Mouse (Mus musculus) midbrain, embryonic 16.5 days (tissue): ENCODE measurements around the gene Hist1h4c. TPM values are rescaled to one million over a fixed set of nuclear protein-coding genes. Genes with fewer than 3 reads are reported as not detected.
"Not testable (repeated sequence)": the region's sequence is repeated elsewhere in the genome, so short reads cannot be mapped to it uniquely, and the experiment has no call there.

Experiments used
- ATAC-seq: fragments of 200-750 bp; cut with Nextera tagmentation; 2 replicates; pipeline ENCODE4 v1.8.0; 2017; ENCODE audit warnings: moderate TSS enrichment
- H3K27ac ChIP-seq: fragments of 300-500 bp; sonication (generic); 2 replicates; pipeline ENCODE4 v1.5.1; 2014; ENCODE audit warnings: mild to moderate bottlenecking, low read length, mixed read lengths
- H3K27me3 ChIP-seq: fragments of 300-500 bp; sonication (generic); 2 replicates; pipeline ENCODE4 v1.6.1; 2014; ENCODE audit warnings: low read depth, low read length, mixed read lengths; ENCODE audit not compliant: control insufficient read depth, insufficient read depth
- H3K36me3 ChIP-seq: fragments of 300-500 bp; sonication (generic); 2 replicates; pipeline ENCODE4 v1.6.1; 2014; ENCODE audit warnings: mild to moderate bottlenecking, low read length, moderate library complexity, mixed read lengths; ENCODE audit not compliant: control insufficient read depth, insufficient read depth
- H3K4me1 ChIP-seq: fragments of 300-500 bp; sonication (generic); 2 replicates; pipeline ENCODE4 v1.6.1; 2014; ENCODE audit warnings: mild to moderate bottlenecking, low read length, mixed read lengths; ENCODE audit not compliant: control insufficient read depth, insufficient read depth
- H3K4me2 ChIP-seq: fragments of 300-500 bp; sonication (generic); 2 replicates; pipeline ENCODE4 v1.6.1; 2014; ENCODE audit warnings: mild to moderate bottlenecking, low read length, mixed read lengths
- H3K4me3 ChIP-seq: fragments of 300-500 bp; sonication (generic); 2 replicates; pipeline ENCODE4 v1.5.1; 2014; ENCODE audit warnings: low read depth, mild to moderate bottlenecking, low read length, moderate library complexity, mixed read lengths
- H3K9ac ChIP-seq: fragments of 300-500 bp; sonication (generic); 2 replicates; pipeline ENCODE4 v1.6.1; 2014; ENCODE audit warnings: low read depth, low read length, mixed read lengths
- H3K9me3 ChIP-seq: fragments of 300-500 bp; sonication (generic); replicated peaks from 2 replicates; pipeline ENCODE4 v1.6.1; 2014; ENCODE audit warnings: mild to moderate bottlenecking, low read length, mixed read lengths; ENCODE audit not compliant: control insufficient read depth, poor library complexity, severe bottlenecking
- WGBS: fragments of 180-500 bp; shearing (Covaris S2); extraction: QIAGEN DNeasy Blood & Tissue Kit; methylation state at CpG from one replicate; pipeline ENCODE4 v1.1.7; 2014; 5-methylcytosine and 5-hydroxymethylcytosine counted together
- polyA plus RNA-seq: library from polyadenylated mRNA; unstranded; fragments of >200 nt; fragmentation: Nextera tagmentation; extraction: Ambion mirVana; gene quantifications from 2 replicates; pipeline ENCODE4 v1.2.1, GENCODE M21; 2015

Gene Hist1h4c
- polyA plus RNA-seq, 1 experiment from 2014 or later = 1.8 TPM

DNA sequence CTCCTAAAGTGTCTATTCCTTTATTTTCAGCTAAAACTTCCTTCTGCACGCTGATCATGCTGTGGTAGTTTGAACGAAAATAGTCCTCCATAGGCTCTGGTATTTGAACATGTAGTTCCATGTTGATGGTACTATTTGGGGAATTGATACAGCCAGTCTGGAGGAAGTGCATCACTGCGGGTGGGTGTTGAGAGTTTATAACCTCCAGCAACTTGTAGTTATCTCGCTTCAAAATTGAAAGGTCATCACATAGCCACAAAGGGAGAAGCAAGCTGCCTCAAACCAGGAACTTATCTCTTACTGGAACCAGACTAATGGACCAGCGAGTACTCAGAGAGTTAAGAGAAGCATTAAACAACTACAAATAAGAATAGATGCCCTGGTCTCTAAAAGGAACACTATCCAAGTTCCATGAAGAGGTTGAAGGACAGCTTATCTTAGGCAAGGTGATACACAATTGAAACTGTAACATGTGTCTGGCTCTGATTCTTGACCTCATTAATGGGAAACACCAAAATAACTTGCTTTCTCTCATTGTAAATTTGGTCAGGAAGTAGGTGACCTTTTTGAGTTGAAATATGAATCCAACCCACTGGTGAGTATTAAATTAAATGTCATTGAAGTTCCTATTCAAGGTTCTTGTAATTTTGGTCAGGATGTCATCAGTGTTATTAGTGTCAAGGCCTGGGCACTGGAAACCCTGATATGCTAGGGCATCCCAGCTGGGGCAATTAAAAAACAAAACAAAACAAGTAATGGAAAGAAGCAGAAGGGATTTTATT lies 18.2 kb upstream of the Hist1h4c start:
- H3K27ac ChIP-seq = no peak overlapping the region
- H3K4me3 ChIP-seq = no peak overlapping the region
- ATAC-seq = no peak
- no peak overlapping the region for H3K4me2 ChIP-seq
- no peaks in the 10 kb centered on the region for H3K4me1 ChIP-seq
- no peaks in the 10 kb centered on the region for H3K36me3 ChIP-seq
- no peaks in the 10 kb centered on the region for H3K9me3 ChIP-seq
- H3K9ac ChIP-seq = no peak overlapping the region
- no peaks in the 10 kb centered on the region for H3K27me3 ChIP-seq
- WGBS = 90% methylated on average over 5 of the region's 5 CpGs

DNA sequence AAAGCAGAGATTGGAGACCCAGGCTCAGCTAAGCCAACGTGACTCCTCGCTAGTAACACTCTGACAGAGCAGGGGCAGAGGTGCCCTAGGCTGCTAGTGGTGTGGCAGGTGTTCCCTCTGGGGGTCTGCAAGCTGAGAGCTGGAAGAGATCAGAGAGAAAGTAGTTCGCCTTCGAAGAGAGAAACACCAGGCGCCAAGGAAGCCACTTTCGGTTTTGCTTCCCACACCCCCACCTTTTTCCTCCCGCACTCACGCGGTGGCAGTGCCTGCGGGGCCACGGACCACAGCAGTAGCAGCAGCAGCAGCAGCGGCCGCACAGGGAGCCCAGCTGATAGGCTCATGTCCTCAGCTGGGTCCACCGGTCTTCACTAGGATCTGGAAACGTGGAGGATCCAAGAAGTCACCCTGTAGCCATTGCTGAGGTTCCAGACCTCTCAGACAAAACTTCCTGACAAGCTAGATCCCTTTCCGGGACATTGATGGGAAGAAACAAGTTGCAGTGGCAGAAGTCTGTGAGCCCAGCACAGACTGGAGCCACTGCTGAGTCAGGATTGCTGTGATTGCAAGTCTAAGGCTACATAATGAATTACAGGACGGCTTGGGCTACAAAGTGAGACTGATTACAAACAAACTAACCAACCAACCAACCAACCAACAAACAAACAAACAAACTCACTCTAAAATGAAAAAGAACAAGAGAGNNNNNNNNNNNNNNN lies 12.3 kb upstream of the Hist1h4c start, which contains the start of gene Hfe:
Hfe (minus strand) TSS at position 481 of the 716 bp plus-strand sequence.
- H3K4me2 ChIP-seq = peak within 1 kb of the TSS; percentile 63
- no peak within 1 kb of the TSS for H3K27ac ChIP-seq
- H3K36me3 ChIP-seq = no peaks in the 10 kb centered on the region
- no peak for ATAC-seq
- H3K9me3 ChIP-seq = no peaks in the 10 kb centered on the region
- peak within 1 kb of the TSS; percentile 61 for H3K9ac ChIP-seq
- no peaks in the 10 kb centered on the region for H3K27me3 ChIP-seq
- H3K4me3 ChIP-seq = peak within 1 kb of the TSS; percentile 35
- WGBS = 3% methylated on average over 17 of the region's 17 CpGs
- peaks cover 8% of the 10 kb centered on the region for H3K4me1 ChIP-seq

DNA sequence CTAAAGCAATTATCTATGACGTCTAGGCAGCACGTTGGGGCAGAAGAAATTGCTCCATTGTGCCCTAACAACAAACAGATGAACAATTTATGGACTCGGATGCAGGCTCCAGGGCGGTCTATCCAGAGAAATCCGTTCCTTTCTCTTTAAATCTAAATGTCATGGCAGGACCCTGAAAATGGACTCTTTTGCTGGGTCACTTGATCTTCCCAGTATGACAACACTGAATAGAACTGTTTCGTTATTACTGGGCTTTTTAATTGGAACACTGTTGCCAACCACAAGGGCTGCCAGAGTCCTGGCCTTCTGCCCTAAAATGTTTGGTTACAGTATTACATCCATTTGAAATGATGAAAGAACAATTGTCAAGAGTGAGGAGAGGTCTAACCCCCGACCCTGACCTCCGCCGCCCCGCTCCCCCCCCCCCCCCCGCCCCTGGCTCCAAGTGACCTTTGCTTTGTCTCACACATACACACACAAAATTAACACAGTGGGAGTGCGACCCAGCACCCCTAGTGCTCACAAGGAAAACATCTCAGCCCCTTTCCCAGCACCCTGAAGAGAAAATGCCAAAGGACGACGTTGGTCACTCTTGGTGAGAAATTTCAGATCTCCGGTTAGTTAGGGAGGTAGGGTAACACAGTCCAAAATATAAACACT lies 11.6 kb upstream of the Hist1h4c start:
- ATAC-seq = no peak
- Histone ChIP-seq H3K9me3 (no peaks in the 10 kb centered on the region), H3K36me3 (no peaks in the 10 kb centered on the region), H3K9ac (peak overlapping the region; percentile 61), H3K27ac (no peak overlapping the region), H3K27me3 (no peaks in the 10 kb centered on the region), H3K4me3 (peak overlapping the region; percentile 35), H3K4me2 (peak overlapping the region; percentile 63), H3K4me1 (peaks cover 8% of the 10 kb centered on the region)
- 31% methylated on average over 13 of the region's 15 CpGs for whole genome bisulfite sequencing

DNA sequence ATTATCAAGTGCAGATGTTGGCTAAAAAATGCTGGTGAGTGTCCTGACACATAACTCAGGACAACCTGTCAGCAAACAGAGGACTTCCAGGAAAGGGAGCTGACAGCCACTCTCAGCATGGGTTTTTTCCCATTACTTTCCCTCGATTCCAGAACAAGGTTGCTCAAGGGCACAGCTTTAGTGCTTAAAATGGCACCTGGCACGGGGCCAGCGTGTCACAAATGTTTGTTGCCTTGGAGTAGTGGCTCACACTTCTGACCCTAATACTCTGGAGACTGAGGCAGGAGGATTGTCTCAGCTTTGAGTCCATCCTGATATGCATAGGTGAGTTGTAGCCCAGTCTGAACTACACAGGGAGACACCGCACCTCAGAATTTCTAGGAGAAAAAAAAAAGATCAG lies 10.4 kb upstream of the Hist1h4c start:
- no peak for ATAC-seq

DNA sequence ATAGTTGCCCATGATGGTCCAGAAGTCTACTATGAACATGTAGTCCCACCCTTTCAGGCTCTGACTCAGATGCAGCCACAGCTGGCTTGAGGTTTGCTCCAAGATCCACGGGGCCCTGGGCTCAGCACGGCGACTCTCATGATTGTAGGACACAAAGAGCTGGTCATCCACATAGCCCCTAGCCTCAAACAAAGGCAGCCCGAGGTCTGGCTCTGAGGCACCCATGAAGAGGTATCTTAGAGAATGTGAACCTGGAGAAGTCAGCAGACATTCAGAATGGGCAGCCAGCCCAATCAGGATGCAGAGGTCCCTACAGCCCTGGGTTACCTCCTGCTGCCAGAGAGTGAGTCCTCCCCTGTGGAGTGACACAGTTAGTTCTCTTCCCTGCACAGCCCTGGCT lies 9.8 kb upstream of the Hist1h4c start:
- H3K9me3 ChIP-seq = no peaks in the 10 kb centered on the region
- no peak overlapping the region for H3K4me3 ChIP-seq
- H3K27ac ChIP-seq = no peak overlapping the region
- no peaks in the 10 kb centered on the region for H3K27me3 ChIP-seq
- H3K4me2 ChIP-seq = no peak overlapping the region
- no peaks in the 10 kb centered on the region for H3K36me3 ChIP-seq
- WGBS = 86% methylated on average over 4 of the region's 4 CpGs
- H3K9ac ChIP-seq = no peak overlapping the region
- no peak for ATAC-seq
- peaks cover 8% of the 10 kb centered on the region for H3K4me1 ChIP-seq

More for the DNA sequence above, 10.4 kb upstream of the Hist1h4c start:
- Histone ChIP-seq H3K4me3 (no peak overlapping the region), H3K27me3 (no peaks in the 10 kb centered on the region), H3K9ac (no peak overlapping the region), H3K27ac (no peak overlapping the region), H3K9me3 (no peaks in the 10 kb centered on the region), H3K4me2 (no peak overlapping the region), H3K4me1 (peaks cover 8% of the 10 kb centered on the region), H3K36me3 (no peaks in the 10 kb centered on the region)
- WGBS = 85% methylated on average over 4 of the region's 4 CpGs

DNA sequence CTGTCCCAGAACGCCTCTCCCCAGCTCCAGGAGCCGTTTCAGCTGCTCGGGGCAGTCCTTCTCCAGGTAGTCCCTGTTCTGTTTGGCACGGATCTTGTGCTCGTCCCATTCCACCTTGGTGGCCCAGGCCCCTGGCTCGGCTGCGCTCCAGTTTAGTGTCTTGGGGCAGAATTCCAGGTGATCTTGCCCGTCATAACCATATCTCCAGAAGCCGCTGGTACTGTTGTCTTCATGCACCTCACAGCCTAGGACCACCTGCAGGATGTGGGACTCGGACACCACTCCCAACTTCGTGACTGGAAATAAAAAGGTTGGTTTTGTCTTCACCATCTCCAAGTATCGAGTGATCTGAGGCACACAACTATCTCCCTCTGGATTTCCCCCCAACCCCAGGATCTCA lies 8.5 kb upstream of the Hist1h4c start:
- H3K9me3 ChIP-seq = no peaks in the 10 kb centered on the region
- WGBS = 92% methylated on average over 12 of the region's 12 CpGs
- no peak for ATAC-seq
- H3K36me3 ChIP-seq = no peaks in the 10 kb centered on the region
- H3K9ac ChIP-seq = no peak overlapping the region
- H3K4me1 ChIP-seq = peaks cover 8% of the 10 kb centered on the region
- H3K27ac ChIP-seq = no peak overlapping the region
- no peaks in the 10 kb centered on the region for H3K27me3 ChIP-seq
- no peak overlapping the region for H3K4me3 ChIP-seq
- H3K4me2 ChIP-seq = no peak overlapping the region

DNA sequence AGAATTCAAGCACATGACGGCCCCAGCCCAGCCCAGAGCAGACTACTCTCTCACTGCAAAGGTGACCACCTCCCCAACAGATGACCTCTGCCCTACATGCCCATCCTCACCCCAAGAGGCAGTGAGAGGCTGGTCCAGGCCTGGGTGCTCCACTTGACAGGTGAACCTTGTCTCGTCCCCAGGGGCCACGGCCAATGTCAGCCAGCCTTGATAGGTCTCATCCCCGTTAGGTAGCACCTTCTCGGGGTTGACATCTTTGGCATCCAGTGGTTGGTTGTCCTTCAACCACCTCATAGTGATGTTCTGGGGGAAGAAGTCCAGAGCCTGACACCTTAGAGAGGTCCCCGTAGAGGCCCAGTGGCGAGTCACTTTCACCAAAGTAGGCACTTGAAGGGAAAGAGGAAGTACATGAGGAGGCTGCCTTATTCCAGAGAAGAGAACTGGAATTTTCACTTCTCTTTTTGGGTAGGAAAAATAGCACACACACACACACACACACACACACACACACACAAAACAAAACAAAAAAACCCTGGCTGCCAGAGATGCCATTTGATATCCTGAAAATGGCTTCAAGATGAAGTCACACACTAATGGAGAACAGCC lies 7.6 kb upstream of the Hist1h4c start:
- Histone ChIP-seq H3K36me3 (no peaks in the 10 kb centered on the region), H3K4me3 (no peak overlapping the region), H3K4me1 (peaks cover 8% of the 10 kb centered on the region), H3K9me3 (no peaks in the 10 kb centered on the region), H3K9ac (no peak overlapping the region), H3K27ac (no peak overlapping the region), H3K27me3 (no peaks in the 10 kb centered on the region), H3K4me2 (no peak overlapping the region)
- 93% methylated on average over 7 of the region's 7 CpGs for WGBS
- ATAC-seq = no peak

DNA sequence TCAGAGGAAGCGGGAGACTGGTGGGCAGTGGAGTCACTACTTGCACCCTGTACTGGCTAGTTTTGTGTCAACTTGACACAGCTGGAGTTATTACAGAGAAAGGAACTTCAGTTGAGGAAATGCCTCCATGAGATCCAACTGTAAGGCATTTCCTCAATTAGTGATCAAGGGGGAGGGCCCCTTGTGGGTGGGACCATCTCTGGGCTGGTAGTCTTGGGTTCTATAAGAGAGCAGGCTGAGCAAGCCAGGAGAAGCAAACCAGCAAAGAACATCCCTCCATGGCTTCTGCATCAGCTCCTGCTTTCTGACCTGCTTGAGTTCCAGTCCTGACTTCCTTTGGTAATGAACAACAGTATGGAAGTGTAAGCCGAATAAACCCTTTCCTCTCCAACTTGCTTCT lies 4.5 kb upstream of the Hist1h4c start:
- not testable (repeated sequence) for H3K9ac ChIP-seq, H3K27ac ChIP-seq, ATAC-seq, H3K4me1 ChIP-seq, H3K27me3 ChIP-seq, H3K9me3 ChIP-seq, H3K4me2 ChIP-seq, H3K4me3 ChIP-seq, H3K36me3 ChIP-seq
- WGBS = 92% methylated on average over 2 of the region's 2 CpGs
